Mouse (Mus musculus) MEL (cell line): Measurements from ENCODE around the gene Smoc1. TPM values are rescaled to one million over a fixed set of nuclear protein-coding genes. Genes with fewer than 3 reads are reported as not detected.

Experiments used
- DNase-seq: peaks from one replicate; pipeline ENCODE4 v3.0.0; 2011; ENCODE audit warnings: low read depth, low spot score
- H3K27ac ChIP-seq: 2 replicates; pipeline ENCODE4 v1.5.1; 2012; ENCODE audit warnings: low read depth, mild to moderate bottlenecking, control low read depth, low read length, moderate library complexity; ENCODE audit not compliant: control insufficient read depth
- H3K27me3 ChIP-seq, 2 experiments: fragments of 150-350 bp in 1 of 2; sonication (generic) in 1 of 2; 2 replicates each; pipeline ENCODE4 v1.6.1; 2012; ENCODE audit warnings: low read length in 2 of 2, mild to moderate bottlenecking in 2 of 2, improper control_type of control experiment in 1 of 2, moderate library complexity in 1 of 2; ENCODE audit not compliant: insufficient read depth in 2 of 2, control insufficient read depth in 1 of 2
- H3K36me3 ChIP-seq, 2 experiments: 2 replicates each; pipeline ENCODE4 v1.6.1; 2012 to 2014; ENCODE audit warnings: low read length in 2 of 2, improper control_type of control experiment in 1 of 2, inconsistent platforms in 1 of 2, mild to moderate bottlenecking in 1 of 2; ENCODE audit not compliant: insufficient read depth in 2 of 2, control insufficient read depth in 1 of 2
- H3K4me1 ChIP-seq, 2 experiments: fragments of 150-350 bp in 1 of 2; sonication (generic) in 1 of 2; 2 replicates each; pipeline ENCODE4 v1.6.1; 2012; ENCODE audit warnings: low read length in 2 of 2, improper control_type of control experiment in 1 of 2, mild to moderate bottlenecking in 1 of 2; ENCODE audit not compliant: insufficient read depth in 2 of 2, control insufficient read depth in 1 of 2
- H3K4me3 ChIP-seq, 2 experiments: fragments of 150-350 bp in 1 of 2; sonication (generic) in 1 of 2; 2 replicates each; pipeline ENCODE4 v1.5.1; 2012; ENCODE audit warnings: low read depth in 2 of 2, low read length in 2 of 2, mild to moderate bottlenecking in 2 of 2, moderate library complexity in 2 of 2, control low read depth in 1 of 2, improper control_type of control experiment in 1 of 2; ENCODE audit not compliant: control insufficient read depth in 1 of 2, insufficient read depth in 1 of 2
- H3K79me2 ChIP-seq: 2 replicates; pipeline ENCODE4 v1.6.1; 2012; ENCODE audit warnings: mild to moderate bottlenecking, low read length, moderate library complexity; ENCODE audit not compliant: control insufficient read depth, poor library complexity, insufficient read depth
- H3K9ac ChIP-seq: 2 replicates; pipeline ENCODE4 v1.6.1; 2012; ENCODE audit warnings: low read depth, mild to moderate bottlenecking, control low read depth, low read length, moderate library complexity; ENCODE audit not compliant: control insufficient read depth, poor library complexity, severe bottlenecking
- H3K9me3 ChIP-seq: fragments of 150-350 bp; sonication (generic); replicated peaks from 2 replicates; pipeline ENCODE4 v1.6.1; 2012; ENCODE audit warnings: mild to moderate bottlenecking, low read length, improper control_type of control experiment, moderate library complexity; ENCODE audit not compliant: insufficient read depth
- BHLHE40 ChIP-seq: IDR thresholded peaks from 2 replicates; pipeline ENCODE4 v1.6.1; 2012; ENCODE audit warnings: low read depth, mild to moderate bottlenecking, inconsistent platforms, low read length, improper control_type of control experiment, borderline replicate concordance
- CHD2 ChIP-seq: IDR thresholded peaks from 2 replicates; pipeline ENCODE4 v1.6.1; 2011; ENCODE audit warnings: low read length, improper control_type of control experiment
- CTCF ChIP-seq, 3 experiments: IDR thresholded peaks in 2 of 3; conservative IDR thresholded peaks in 1 of 3; 2 replicates each; pipeline ENCODE4 v1.5.1; 2011 to 2012; ENCODE audit warnings: low read length in 3 of 3, low read depth in 2 of 3, mild to moderate bottlenecking in 2 of 3, improper control_type of control experiment in 1 of 3, inconsistent platforms in 1 of 3, mixed read lengths in 1 of 3, moderate library complexity in 1 of 3; ENCODE audit not compliant: control insufficient read depth in 1 of 3, insufficient read depth in 1 of 3, poor library complexity in 1 of 3, severe bottlenecking in 1 of 3
- E2F4 ChIP-seq: IDR thresholded peaks from 2 replicates; pipeline ENCODE4 v1.6.1; 2011; ENCODE audit warnings: low read depth, low read length, improper control_type of control experiment, borderline replicate concordance
- ELF1 ChIP-seq: IDR thresholded peaks from 2 replicates; pipeline ENCODE4 v1.6.1; 2014; ENCODE audit warnings: low read depth, mild to moderate bottlenecking, inconsistent platforms, low read length, improper control_type of control experiment, moderate library complexity
- EP300 ChIP-seq, 2 experiments: IDR thresholded peaks; 2 replicates each; pipeline ENCODE4 v1.6.1; 2011; ENCODE audit warnings: improper control_type of control experiment in 2 of 2, low read length in 2 of 2, low read depth in 1 of 2, mild to moderate bottlenecking in 1 of 2
- GABPA ChIP-seq: IDR thresholded peaks from 2 replicates; pipeline ENCODE4 v1.6.1; 2012; ENCODE audit warnings: low read depth, mild to moderate bottlenecking, inconsistent platforms, low read length, improper control_type of control experiment, moderate library complexity
- JUND ChIP-seq: IDR thresholded peaks from 2 replicates; pipeline ENCODE4 v1.6.1; 2011; ENCODE audit warnings: low read depth, mild to moderate bottlenecking, improper control_type of control experiment, low read length
- KAT2A ChIP-seq: conservative IDR thresholded peaks from 2 replicates; pipeline ENCODE4 v1.6.1; 2012; ENCODE audit warnings: low read depth, low read length, improper control_type of control experiment, inconsistent platforms
- MAX ChIP-seq: IDR thresholded peaks from 2 replicates; pipeline ENCODE4 v1.6.1; 2011; ENCODE audit warnings: low read length, improper control_type of control experiment
- MEF2A ChIP-seq: IDR thresholded peaks from 2 replicates; pipeline ENCODE4 v1.6.1; 2014; ENCODE audit warnings: low read depth, mild to moderate bottlenecking, inconsistent platforms, low read length, improper control_type of control experiment; ENCODE audit not compliant: poor library complexity, insufficient replicate concordance, severe bottlenecking; ENCODE audit errors: extremely low read depth
- MXI1 ChIP-seq: IDR thresholded peaks from 2 replicates; pipeline ENCODE4 v1.6.1; 2011; ENCODE audit warnings: mild to moderate bottlenecking, low read depth, low read length, improper control_type of control experiment
- MYC ChIP-seq: IDR thresholded peaks from 2 replicates; pipeline ENCODE4 v1.6.1; 2011; ENCODE audit warnings: low read depth, mild to moderate bottlenecking, low read length, improper control_type of control experiment, moderate library complexity
- NRF1 ChIP-seq: IDR thresholded peaks from 2 replicates; pipeline ENCODE4 v1.6.1; 2014; ENCODE audit warnings: low read depth, mild to moderate bottlenecking, inconsistent platforms, low read length, improper control_type of control experiment, moderate library complexity; ENCODE audit not compliant: poor library complexity, insufficient read depth, severe bottlenecking
- POLR2AphosphoS2 ChIP-seq: IDR thresholded peaks from 2 replicates; pipeline ENCODE4 v1.6.1; 2011; ENCODE audit warnings: low read length, improper control_type of control experiment
- POLR2AphosphoS5 ChIP-seq: IDR thresholded peaks from 2 replicates; pipeline ENCODE4 v1.6.1; 2012; ENCODE audit warnings: low read depth, borderline replicate concordance, mild to moderate bottlenecking, inconsistent platforms, low read length, moderate library complexity, mixed read lengths
- SIN3A ChIP-seq: IDR thresholded peaks from 2 replicates; pipeline ENCODE4 v1.6.1; 2012; ENCODE audit warnings: low read length, improper control_type of control experiment, inconsistent platforms
- TAL1 ChIP-seq: IDR thresholded peaks from 2 replicates; pipeline ENCODE4 v1.6.1; 2012; ENCODE audit warnings: mild to moderate bottlenecking, inconsistent platforms, low read length, moderate library complexity, mixed read lengths
- TBP ChIP-seq: IDR thresholded peaks from 2 replicates; pipeline ENCODE4 v1.8.0; 2011; ENCODE audit warnings: low read depth, low read length, improper control_type of control experiment
- TCF12 ChIP-seq: IDR thresholded peaks from 2 replicates; pipeline ENCODE4 v1.6.1; 2014; ENCODE audit warnings: low read depth, mild to moderate bottlenecking, inconsistent platforms, low read length, improper control_type of control experiment, moderate library complexity
- UBTF ChIP-seq: IDR thresholded peaks from 2 replicates; pipeline ENCODE4 v1.6.1; 2012; ENCODE audit warnings: low read depth, mild to moderate bottlenecking, inconsistent platforms, low read length, improper control_type of control experiment, moderate library complexity, borderline replicate concordance; ENCODE audit not compliant: insufficient read depth
- USF1 ChIP-seq: IDR thresholded peaks from 2 replicates; pipeline ENCODE4 v1.6.1; 2014; ENCODE audit warnings: low read depth, mild to moderate bottlenecking, inconsistent platforms, low read length, improper control_type of control experiment, moderate library complexity
- USF2 ChIP-seq, 2 experiments: IDR thresholded peaks; 2 replicates each; pipeline ENCODE4 v1.6.1; 2011 to 2012; ENCODE audit warnings: improper control_type of control experiment in 2 of 2, low read length in 2 of 2, borderline replicate concordance in 1 of 2, inconsistent platforms in 1 of 2, low read depth in 1 of 2, mild to moderate bottlenecking in 1 of 2; ENCODE audit not compliant: insufficient read depth in 1 of 2
- ZC3H11A ChIP-seq: IDR thresholded peaks from 2 replicates; pipeline ENCODE4 v1.6.1; 2012; ENCODE audit warnings: low read depth, mild to moderate bottlenecking, inconsistent platforms, low read length, improper control_type of control experiment
- ZKSCAN1 ChIP-seq: IDR thresholded peaks from 2 replicates; pipeline ENCODE4 v1.6.1; 2012; ENCODE audit warnings: low read depth, mild to moderate bottlenecking, inconsistent platforms, low read length, improper control_type of control experiment, moderate library complexity
- ZMIZ1 ChIP-seq: IDR thresholded peaks from 2 replicates; pipeline ENCODE4 v1.6.1; 2012; ENCODE audit warnings: low read depth, mild to moderate bottlenecking, inconsistent platforms, low read length, improper control_type of control experiment, moderate library complexity
- ZNF384 ChIP-seq: IDR thresholded peaks from 2 replicates; pipeline ENCODE4 v1.6.1; 2012; ENCODE audit warnings: low read depth, mild to moderate bottlenecking, inconsistent platforms, low read length, improper control_type of control experiment
- polyA plus RNA-seq, 2 experiments: library from polyadenylated mRNA; stranded (reverse) in 1 of 2; unstranded in 1 of 2; fragments of >175 nt in 1 of 2; fragments of >200 nt in 1 of 2; gene quantifications; 2 replicates each; pipeline versions ENCODE4 v1.2.1 to v1.2.4; 2012; ENCODE audit warnings: low replicate concordance in 2 of 2, low read depth in 1 of 2; ENCODE audit not compliant: insufficient read length in 2 of 2, insufficient read depth in 1 of 2, missing spikeins in 1 of 2
- total RNA-seq: library from RNA; depleted of rRNA; stranded (reverse); fragments of 300-350 nt; gene quantifications from 2 replicates; pipeline ENCODE4 v1.2.3, GENCODE M21; 2012

Smoc1 gene
- total and polyA plus RNA-seq, 3 experiments, result 18.8 to 23.3 TPM; not detected in 1

DNA sequence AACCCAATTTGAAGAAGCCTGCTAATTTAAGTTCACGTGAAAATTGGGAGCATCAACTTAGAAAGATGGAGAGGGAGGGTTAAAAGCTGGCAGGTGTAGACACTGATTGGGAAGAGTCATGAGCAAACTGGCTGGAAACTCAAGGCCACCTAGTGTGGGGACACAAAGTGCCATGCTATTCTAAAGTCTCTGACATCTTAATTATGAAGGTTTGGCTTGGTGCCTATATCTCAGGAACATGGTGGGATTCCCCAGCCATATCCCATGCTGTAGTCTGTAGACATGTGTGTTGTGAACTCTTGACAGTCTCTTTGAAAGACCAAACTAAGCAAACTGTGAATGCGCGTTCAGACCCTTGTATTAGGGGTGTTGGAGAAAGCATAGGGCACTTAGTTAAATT is 32.0 kb downstream of the Smoc1 start:
- H3K36me3 ChIP-seq, result no peaks in the 10 kb centered on the region
- H3K79me2 ChIP-seq, result no peaks in the 10 kb centered on the region

GRCm38 (mm10) chr12:81061831-81062361 is 35.3 kb downstream of the Smoc1 start:
- no peaks in the 10 kb centered on the region for H3K79me2 ChIP-seq
- H3K27me3 ChIP-seq, result no peaks in the 10 kb centered on the region
- DNase-seq, result no peak
- H3K4me1 ChIP-seq, result 0 out of 4 replicates have a peak, but pooled peaks cover 0 to under 1% of the 10 kb centered on the region in 2 experiments
- H3K9me3 ChIP-seq, result no peaks in the 10 kb centered on the region
- H3K36me3 ChIP-seq, result peaks cover 0 to 3% of the 10 kb centered on the region in 2 experiments; a peak in 2 of 4 replicates
- H3K4me3 ChIP-seq, result no peak overlapping the region
- no peak overlapping the region for H3K27ac ChIP-seq
- H3K9ac ChIP-seq, result no peak overlapping the region
- TF ChIP-seq ZKSCAN1, result no peak
- TF ChIP-seq KAT2A, result no peak
- no peak for TF ChIP-seq TAL1
- no peak for TF ChIP-seq USF1
- TF ChIP-seq ZC3H11A, result no peak
- TF ChIP-seq EP300 (IDR thresholded peaks at IDR 0.05; ENCODE audit: low read depth in 1 of 2, low read length in 2 of 2), result no peak
- no peak for TF ChIP-seq CHD2
- no peak for TF ChIP-seq ELF1
- no peak for TF ChIP-seq TBP
- TF ChIP-seq E2F4, result no peak
- TF ChIP-seq MXI1, result no peak
- no peak for TF ChIP-seq SIN3A
- no peak for TF ChIP-seq POLR2AphosphoS2
- no peak for TF ChIP-seq ZNF384
- no peak for TF ChIP-seq GABPA
- no peak for TF ChIP-seq ZMIZ1
- TF ChIP-seq JUND, result no peak
- no peak for TF ChIP-seq POLR2AphosphoS5
- TF ChIP-seq MAX, result no peak
- TF ChIP-seq UBTF, result no peak

More for the DNA sequence above, 32.0 kb downstream of the Smoc1 start:
- Histone ChIP-seq H3K4me3 (no peak overlapping the region), H3K4me1 (0 out of 4 replicates have a peak, but pooled peaks cover 0 to 3% of the 10 kb centered on the region in 2 experiments)
- TF ChIP-seq ELF1, result no peak
- no peak for TF ChIP-seq TCF12
- no peak for TF ChIP-seq MXI1
- TF ChIP-seq EP300 (IDR thresholded peaks at IDR 0.05; ENCODE audit: low read depth in 1 of 2, low read length in 2 of 2), result no peak
- TF ChIP-seq POLR2AphosphoS2, result no peak
- no peak for TF ChIP-seq BHLHE40
- no peak for TF ChIP-seq NRF1
- no peak for TF ChIP-seq SIN3A
- no peak for TF ChIP-seq MYC
- no peak for TF ChIP-seq ZKSCAN1
- TF ChIP-seq GABPA, result no peak
- TF ChIP-seq MEF2A, result no peak
- no peak for TF ChIP-seq CTCF (IDR thresholded peaks at IDR 0.05 in 2 of 3, conservative IDR thresholded peaks at IDR 0.05 in 1 of 3; ENCODE audit: control insufficient read depth in 1 of 3, insufficient read depth in 1 of 3, low read depth in 2 of 3, low read length in 3 of 3, poor library complexity in 1 of 3, severe bottlenecking in 1 of 3)
- TF ChIP-seq USF2 (IDR thresholded peaks at IDR 0.05; ENCODE audit: borderline replicate concordance in 1 of 2, insufficient read depth in 1 of 2, low read depth in 1 of 2, low read length in 2 of 2), result no peak
- TF ChIP-seq, all 39 proteins: peak for 0
- Histone ChIP-seq H3K9me3 (no peaks in the 10 kb centered on the region), H3K27ac (no peak overlapping the region), H3K27me3 (no peaks in the 10 kb centered on the region), H3K9ac (no peak overlapping the region)
- no peak for DNase-seq
